Mouse (Mus musculus): ENCODE measurements around the gene Maged1. TPM values are rescaled to one million over a fixed set of nuclear protein-coding genes. Genes with fewer than 3 reads are reported as not detected.

Maged1 gene
- polyA plus RNA-seq (2012), result 24.3 and 27.5 TPM in 2 replicates

DNA sequence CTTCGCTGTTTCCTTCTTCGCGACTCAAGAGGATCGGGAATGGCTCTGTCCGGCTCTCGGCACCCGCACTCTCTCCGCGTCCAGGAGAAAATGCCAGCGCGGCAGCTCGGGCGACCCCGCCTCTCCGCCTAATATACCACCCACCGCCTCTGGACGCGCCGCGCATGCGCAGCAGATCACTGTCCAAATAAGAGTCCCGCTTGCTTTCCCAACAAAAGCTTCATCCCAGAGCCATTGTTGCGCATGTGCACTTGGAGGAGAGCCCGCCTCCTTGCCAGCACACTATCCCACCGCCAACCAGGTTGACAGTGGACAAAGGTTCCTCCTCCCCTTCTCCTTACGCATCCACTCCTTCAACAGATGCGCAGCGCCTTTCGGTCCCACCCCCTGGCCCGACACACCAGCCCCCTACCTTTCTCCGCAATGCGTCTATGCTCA is at the start of gene Maged1:
TSS of gene Maged1 (minus strand) at position 226 of the 438 bp plus-strand sequence.
- TF ChIP-seq GATA1 (IDR thresholded peaks at IDR 0.05; ENCODE audit: low read length), result no peak

DNA sequence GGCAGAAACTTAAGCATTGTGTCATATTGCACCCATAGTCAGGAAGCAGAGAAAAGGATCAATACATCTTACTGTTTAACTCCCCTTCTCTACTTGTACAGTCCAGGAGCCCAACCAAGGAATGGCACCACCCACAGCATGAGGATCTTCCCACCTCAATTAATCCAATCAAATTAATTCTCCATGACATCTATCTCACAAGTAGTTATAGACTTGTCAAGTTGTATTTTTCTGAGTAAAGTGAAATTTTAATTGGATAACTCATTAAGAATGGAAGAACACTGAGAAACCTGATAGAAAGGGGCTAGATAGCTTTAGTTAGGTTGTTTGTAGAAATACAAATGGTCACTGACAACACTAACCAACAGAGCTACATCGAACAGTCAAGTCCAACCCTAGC is 38.3 kb upstream of the Maged1 start:
- no peak for TF ChIP-seq GATA1 (IDR thresholded peaks at IDR 0.05; ENCODE audit: low read length)

DNA sequence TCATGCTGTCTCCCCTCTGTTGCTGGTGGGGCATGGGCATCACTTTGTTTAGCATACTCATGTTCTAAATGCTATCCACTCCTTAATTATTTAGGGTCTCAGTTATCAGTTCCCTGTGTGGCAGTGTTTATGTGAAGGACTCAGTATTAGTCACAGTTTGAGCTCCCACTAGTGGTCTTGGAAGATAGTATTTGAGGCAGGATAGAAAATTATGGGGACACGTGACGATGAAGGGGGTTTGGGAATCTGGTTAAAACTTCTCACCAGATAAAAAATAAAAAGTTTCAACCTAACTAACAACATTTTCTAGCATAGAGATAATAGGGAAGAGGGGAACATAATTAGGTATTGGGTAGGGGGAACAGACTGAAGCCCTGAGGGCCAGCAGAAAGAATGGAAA is 22.8 kb upstream of the Maged1 start:
- no peak for TF ChIP-seq GATA1 (IDR thresholded peaks at IDR 0.05; ENCODE audit: low read length)

DNA sequence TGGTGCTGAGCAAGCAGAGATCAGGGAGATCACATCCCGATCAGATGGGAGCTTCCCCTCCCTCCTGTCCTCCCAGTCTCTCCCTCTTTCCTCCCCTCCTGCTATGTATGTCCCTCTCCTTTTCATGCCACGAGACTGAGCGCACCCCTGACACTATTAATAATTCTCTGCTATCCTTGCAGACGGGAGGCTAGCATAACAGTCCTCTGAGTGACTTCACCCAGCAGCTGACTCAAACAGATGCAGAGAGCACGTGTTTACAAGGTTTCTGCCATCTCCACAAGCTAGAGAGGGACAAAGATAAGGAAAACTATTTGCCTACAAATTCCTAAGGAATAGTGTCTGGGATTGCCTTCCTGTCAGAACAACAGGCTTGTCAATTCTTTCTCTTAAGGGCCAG is 20.4 kb upstream of the Maged1 start:
- TF ChIP-seq GATA1 (IDR thresholded peaks at IDR 0.05; ENCODE audit: low read length), result no peak

DNA sequence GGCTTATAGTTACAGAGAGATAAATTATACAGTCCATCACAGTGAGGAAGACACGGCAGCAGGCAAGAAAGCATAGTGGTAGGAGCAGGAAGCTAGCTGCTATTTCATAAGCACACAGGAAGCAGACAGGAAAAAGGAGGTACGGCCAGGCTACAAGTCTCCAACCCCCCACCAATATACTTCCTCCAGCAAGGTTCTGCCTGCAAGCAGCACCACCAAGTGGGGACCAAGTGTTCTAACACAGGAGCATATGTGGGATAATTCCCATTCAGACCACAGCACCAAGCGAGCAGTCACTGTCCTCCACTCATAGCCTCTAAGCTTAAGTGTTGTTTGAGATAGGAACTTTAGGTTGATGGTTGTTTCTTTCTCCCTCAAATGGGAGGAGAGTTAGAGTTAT is 6.3 kb upstream of the Maged1 start:
- TF ChIP-seq GATA1 (IDR thresholded peaks at IDR 0.05; ENCODE audit: low read length), result no peak

DNA sequence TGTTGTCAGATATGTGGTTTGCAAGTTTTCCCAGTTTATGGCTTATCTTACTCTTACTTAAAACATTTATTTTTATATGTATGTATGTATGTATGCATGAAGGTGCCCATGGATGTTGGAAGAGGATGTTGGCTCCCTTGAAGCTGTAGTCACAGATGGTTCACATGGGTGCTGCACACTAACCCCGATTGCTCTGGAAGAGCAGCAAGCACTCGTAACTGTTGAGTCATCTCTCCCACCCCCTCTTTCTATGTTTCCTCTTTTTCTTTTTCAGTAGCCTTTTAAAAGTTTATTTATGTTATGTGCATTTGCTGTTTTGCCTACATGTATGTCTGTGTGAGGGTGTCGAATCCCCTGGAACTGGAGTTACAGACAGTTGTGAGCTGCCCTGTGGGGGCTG is 4.0 kb upstream of the Maged1 start:
- no peak for TF ChIP-seq GATA1 (IDR thresholded peaks at IDR 0.05; ENCODE audit: low read length)

DNA sequence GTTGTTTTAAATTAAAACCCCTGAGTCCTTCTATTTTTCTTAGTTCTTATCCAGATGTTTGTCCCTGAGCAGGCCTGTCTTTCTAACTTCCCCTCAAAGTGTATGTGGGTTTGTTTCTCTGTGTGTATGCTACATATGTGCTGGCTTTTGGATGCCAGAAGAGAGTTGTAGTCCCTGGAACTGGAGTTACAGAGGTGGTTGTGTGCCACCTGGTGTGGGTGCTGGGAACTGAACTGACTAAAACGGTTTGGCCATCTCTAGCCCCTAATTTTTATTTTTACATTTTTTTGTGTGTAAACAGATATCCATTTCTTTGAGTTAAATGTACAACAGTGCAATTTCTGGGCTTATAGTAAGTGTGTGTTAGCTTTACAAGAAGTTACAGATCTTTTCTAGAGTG is 3.0 kb upstream of the Maged1 start:
- TF ChIP-seq GATA1 (IDR thresholded peaks at IDR 0.05; ENCODE audit: low read length), result no peak

DNA sequence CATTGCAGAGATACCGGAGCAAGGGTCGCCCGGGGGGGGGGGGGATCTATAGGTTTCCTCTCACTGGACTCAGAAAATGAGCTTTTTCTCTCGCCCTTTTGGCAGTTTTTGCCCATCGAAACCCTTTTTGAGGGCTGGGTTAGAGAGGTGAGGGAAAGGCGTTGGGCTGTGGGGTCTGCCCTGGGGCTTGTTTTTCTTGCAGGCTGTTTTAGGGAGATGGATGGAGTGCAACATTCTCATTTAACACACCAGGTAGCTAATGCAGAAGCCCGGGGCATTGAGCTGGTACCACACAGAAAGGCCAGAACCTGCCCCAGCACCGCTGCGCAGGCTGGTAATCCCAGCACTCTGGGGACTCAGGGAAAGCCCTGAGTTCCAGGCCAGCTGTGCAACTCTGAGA is 593 bp upstream of the Maged1 start:
- TF ChIP-seq GATA1 (IDR thresholded peaks at IDR 0.05; ENCODE audit: low read length), result no peak

DNA sequence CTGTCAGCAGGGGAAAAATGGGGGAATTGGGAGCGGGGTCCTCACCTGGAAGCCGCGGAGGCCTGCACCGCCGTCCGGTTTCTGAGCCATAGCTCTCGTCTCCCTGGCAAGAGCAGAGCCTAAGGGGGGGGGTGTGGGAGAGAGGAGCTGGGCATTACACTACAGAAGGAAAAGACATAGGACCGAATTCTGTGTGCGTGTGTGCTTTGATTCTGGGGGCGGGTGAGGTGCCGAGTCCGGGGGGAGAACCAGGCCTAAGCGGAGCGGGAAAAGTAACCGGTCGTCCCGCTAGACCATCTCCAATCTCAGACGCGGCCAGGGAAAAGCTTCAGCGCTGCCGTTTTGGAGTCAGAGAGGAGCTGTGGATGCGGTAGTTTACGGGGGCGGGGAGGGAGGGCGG is 737 bp downstream of the Maged1 start:
- TF ChIP-seq GATA1 (IDR thresholded peaks at IDR 0.05; ENCODE audit: low read length), result no peak

DNA sequence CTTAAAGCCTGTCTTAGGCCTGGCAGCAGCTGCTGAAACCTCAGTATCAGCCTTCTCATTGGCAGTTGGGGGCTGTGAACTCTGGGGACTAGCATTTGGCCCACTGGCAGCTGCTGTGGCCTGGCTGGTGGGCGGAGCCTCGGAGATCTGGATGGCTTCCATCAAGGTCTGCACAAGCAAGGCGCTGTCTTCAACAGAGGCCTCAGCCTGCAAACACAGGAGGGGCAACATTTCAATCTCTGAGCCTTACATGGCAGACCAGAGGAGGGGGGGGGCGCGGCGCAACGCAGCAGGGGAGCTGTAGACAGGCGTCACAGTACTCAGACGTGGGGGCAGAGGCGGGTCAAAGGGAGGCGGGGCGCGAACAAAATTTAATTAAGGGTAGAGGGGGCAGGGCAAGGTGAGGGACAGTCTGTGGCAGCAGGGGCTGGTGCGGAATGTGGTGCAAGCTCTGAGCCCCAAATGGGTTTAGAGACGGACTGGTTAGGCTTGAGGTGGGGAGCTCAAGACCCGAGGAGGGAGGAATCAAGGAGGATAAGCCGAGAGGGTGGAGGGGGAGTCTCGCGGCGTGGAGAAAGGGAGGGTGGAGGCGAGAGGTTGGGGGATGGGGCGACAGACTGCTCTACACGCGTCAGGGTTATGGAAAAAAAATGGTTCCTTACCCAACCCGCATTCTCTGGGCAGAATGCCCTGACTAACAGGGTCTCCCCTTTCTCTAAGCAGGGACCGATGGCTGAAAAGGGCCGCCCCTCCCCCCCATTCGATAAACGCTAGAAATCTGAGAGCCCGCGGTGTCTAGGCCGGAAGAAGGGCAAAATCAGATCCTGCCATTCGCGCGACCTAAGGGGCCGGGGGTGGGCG is 1.4 kb downstream of the Maged1 start:
- no peak for TF ChIP-seq GATA1 (IDR thresholded peaks at IDR 0.05; ENCODE audit: low read length)

DNA sequence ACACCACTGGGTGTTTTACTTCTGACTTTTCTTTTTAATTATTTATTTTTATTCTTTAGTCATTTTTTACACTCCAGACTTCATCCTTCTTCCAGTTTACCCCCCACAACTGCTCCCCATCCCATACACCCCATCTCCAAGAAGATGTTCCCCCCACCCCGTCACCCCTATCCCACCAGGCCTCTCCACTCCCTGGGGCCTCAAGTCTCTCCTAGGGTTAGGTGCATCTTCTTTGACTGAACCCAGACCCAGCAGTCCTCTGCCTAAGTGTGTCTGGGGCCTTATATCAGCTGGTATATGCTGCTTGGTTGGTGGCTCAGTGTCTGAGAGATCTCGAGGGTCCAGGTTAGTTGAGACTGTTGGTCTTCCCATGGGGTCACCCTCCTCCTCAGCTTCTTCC is 7.6 kb downstream of the Maged1 start:
- TF ChIP-seq GATA1 (IDR thresholded peaks at IDR 0.05; ENCODE audit: low read length), result no peak

DNA sequence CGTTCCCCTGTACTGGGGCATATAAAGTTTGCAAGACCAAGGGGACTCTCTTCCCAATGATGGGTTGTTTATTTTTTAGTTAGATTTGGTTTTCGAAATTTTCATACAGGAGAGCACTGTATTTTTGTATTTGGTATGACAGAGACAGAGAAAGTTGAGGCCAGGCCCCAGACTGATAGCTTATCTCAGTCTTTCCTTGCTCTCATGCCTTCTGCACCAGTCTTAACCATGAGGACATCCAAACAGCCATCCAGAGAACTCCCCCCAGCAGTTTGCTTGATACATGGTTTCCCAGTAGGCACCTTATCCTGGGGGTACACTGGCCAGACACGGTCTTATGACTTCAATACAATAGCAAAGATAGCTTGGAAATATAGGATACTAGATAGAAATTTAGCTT is 11.6 kb downstream of the Maged1 start:
- no peak for TF ChIP-seq GATA1 (IDR thresholded peaks at IDR 0.05; ENCODE audit: low read length)

DNA sequence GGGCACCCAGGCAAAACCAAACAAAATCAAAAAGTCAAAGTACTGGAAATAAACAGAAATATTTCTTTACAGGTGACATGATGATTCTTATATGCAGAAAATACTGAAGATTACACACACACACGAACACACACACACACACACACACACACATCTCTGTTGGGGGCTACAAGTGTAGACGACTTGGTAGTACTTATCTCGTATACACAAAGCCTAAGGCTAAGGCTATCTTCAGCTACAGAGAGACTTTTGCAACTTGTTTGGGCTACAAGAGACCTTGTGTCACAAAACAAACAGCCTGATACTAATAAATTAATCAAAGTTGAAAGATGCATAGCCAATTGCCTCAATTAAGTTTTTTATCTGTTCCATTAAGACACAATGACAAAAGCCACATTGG is 19.8 kb downstream of the Maged1 start:
- TF ChIP-seq GATA1 (IDR thresholded peaks at IDR 0.05; ENCODE audit: low read length), result no peak

DNA sequence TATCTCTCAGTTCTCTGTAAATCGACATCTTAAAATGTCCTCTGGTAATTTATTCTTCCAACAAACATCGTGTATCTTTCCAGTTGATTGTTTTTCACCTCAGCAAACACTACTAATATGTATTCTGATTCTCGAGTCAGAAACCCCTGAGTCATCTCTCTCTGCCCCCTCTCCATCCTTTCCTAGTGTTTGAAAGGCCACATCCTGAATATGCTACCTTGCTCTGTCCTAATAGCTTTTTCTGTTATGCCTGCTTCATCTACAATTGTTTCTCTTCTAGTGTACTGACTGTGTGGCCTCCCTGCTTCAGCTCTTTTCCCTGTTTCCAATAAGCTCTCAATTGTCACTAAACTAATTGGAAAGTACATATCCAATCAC is 33.5 kb downstream of the Maged1 start:
- no peak for TF ChIP-seq GATA1 (IDR thresholded peaks at IDR 0.05; ENCODE audit: low read length)

DNA sequence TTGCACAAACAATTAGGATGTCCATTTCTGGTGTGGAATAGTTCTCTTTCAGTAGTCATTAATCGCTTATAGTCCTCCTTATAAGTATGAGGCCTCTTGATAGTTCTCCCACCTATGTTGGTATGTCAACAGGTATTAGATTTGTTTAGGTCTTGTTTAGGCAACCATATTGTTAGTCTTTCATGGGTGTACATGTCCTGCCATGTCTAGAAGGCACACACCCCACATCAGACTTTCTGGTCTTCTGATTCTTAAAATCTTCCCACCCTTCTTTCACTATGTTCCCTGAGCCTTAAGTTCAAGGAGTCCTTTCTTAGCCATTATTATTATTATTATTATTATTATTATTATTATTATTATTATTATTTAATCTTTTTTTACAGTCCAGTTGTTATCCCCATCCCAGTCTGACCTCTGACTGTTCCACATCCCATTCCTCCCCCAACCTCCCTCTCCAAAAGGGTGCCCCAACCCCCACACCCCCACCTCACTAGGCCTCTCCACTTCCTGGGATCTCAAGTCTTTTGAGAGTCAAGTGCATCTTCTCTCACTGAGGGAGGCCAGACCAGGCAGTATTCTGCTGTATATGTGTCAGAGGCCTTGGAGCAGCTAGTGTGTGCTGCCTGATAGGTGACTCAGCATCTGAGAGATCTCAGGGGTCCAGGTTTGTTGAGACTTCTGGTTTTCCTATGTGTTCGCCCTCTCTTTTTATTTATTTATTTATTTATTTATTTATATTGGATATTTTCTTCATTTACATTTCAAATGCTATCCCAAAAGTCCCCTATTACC is 55.7 kb downstream of the Maged1 start:
- TF ChIP-seq GATA1 (IDR thresholded peaks at IDR 0.05; ENCODE audit: low read length), result no peak

Other genes starting within 250 kb of the Maged1 start
- gene Fam90a1b, start 175.4 kb downstream of the Maged1 start, polyA plus RNA-seq (2012), result not detected in 2 replicates
- gene Apoo, start 175.0 kb downstream of the Maged1 start, polyA plus RNA-seq (2012), result 0.88 and 1.0 TPM in 2 replicates
- not detected in 2 replicates for gene Gspt2, start 93.9 kb upstream of the Maged1 start, polyA plus RNA-seq (2012)
- 0.80 and 1.0 TPM in 2 replicates for gene Zxdb, start 182.4 kb upstream of the Maged1 start, polyA plus RNA-seq (2012)